Mouse (Mus musculus) brain, embryonic 14.5 days (tissue): ENCODE results near the gene Dlgap1.

ENCODE experiments used
- CTCF ChIP-seq: fragments of 200-500 bp; IDR thresholded peaks from 2 replicates; pipeline ENCODE4 v1.5.1; 2012; ENCODE audit warnings: inconsistent platforms, mild to moderate bottlenecking, moderate library complexity, borderline replicate concordance; ENCODE audit not compliant: insufficient read depth, insufficient read length; ENCODE audit errors: extremely low read depth
- POLR2A ChIP-seq: fragments of 200-500 bp; IDR thresholded peaks from 2 replicates; pipeline ENCODE4 v1.6.1; 2012; ENCODE audit warnings: mild to moderate bottlenecking, inconsistent platforms, borderline replicate concordance; ENCODE audit not compliant: poor library complexity, insufficient read depth, insufficient read length, severe bottlenecking; ENCODE audit errors: extremely low read depth

DNA sequence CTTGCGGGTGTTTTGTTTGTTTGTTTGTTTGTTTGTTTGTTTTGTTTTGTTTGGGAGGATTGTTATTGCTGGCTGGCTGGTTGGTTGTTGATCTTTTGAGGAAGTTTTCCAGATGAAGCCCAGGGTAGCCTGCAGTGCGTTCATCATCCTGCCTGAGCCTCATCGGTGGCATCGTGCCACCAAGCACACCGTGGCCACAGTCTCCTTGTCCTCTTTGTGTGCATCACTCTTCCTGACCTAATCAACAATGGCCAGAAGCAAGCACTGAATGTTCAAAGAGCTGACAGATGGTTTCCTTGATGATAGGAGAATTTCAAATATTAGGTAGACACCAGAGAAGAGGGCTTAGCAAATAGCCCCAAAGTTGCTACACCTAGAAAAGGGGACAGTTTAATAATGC is 336.1 kb downstream of the Dlgap1 start:
- TF ChIP-seq CTCF (no peak), POLR2A (no peak)
